Mouse (Mus musculus) urinary bladder, postnatal 4 days (tissue): ENCODE data around the gene Gnptab.
"Not testable (repeated sequence)": the region's sequence is repeated elsewhere in the genome, so short reads cannot be mapped to it uniquely, and the experiment has no call there.

ENCODE experiments used
- DNase-seq, 2 experiments: peaks; one replicate each; pipeline ENCODE4 v3.0.0; 2021 to 2022; ENCODE audit warnings: low spot score in 2 of 2

Gene Gnptab

DNA sequence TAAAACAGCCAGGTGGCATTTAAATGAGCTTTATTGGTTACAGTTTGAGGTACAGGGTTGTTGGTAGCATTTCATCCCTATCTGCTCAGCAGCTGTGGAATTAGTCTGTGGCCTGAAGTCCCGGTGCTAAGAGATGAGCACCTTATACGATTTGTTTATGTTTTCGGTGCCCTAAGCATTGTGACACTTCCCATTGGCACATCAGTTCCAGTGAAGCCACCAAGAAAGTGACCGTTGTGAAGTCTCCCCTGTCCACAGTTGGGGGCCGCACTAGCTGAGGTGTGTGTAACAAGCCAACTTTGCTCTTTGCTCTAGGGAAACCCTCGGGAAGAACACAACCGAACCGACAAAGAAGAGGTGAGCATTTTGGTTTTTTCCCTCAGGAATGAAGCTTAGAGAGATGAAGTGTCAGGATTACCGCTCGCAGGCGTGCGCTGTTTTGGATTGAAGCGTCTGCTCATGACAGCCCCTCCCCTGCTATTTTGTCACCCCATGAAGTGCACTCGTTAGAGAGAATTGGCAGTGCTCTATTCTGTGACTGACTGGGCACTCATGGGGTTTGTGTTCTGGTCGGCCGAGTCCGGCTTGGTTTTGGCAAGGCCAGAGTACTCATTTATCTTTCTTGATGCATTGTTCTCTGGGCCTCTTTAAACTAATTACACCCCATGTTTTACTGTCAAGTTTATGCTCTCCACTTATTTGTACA is 33.5 kb downstream of the Gnptab start:
- no peak for DNase-seq

DNA sequence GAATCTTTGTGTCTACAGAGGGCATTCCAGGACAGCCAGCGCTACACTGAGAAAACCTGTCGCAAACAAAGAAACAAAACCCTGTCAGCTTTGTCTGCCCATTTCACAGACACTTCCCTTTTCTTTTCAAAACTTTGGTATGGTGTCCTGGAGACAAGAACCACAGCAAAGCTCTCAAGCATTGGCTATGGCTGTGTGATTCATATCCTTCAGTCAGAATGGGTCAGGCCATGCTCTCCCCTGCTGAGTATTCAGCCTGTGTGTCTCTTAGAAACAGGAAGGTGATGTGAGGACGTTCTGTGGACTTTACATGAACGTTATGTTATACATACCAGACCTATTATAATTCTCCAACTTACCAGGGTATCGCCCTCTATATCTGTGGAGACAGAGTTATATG is 38.8 kb downstream of the Gnptab start:
- DNase-seq = no peak

DNA sequence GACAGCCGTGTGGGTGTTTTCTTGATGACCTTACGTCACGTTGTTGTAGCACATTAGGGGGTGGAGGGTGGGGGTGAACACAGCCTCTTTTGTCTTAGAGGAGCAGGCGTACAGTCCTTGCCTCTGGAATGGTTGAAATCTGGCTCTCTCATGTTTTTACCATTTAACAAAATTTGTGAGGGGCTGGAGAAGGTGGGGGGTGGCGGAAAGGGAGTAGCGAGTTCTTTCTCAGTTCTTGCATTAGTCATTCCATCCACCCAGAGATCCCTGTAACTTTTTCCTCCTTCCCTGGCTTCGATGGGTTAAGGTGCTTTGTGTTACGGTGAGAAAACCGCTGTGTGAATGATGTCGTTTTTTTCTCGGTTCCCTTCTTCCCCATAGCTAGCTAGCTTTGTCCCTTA is 41.2 kb downstream of the Gnptab start:
- no peak for DNase-seq

DNA sequence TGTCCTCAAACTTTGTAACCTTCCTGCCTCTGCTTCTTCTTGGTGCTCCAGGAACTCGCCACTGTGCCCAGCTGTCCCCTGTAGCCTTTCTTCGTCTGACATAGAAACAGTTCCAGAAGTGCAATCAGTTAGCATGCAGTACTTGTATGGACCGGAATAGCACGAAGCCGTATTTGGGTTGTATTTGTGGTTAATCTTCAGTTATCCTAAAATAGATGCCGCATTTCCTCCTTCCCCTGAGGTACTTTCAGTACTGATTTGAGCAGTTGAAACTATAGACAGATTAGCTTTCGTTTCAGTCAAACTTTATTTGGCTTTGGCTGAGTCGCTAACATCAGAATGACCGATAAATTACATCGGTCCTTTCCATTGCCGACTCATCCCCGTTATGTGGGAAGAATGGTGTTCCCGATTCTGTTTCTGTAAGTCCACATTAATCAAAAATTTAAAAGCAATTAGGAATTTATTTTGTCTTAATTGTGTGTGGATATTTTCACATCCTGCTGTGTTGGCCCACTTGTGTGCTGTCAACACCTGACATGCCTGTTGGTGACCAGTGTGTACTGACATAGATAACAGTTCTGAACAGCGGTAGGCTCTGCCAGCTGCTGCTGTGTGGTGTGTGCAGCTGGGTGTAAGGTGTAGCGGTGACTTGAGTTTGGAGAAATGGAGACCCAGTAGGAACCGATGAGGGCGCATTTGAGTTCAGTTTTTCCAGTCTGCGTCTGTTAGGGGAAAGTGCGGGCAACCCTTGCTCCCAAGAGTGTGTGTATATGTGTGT is 41.9 kb downstream of the Gnptab start:
- DNase-seq = no peak

DNA sequence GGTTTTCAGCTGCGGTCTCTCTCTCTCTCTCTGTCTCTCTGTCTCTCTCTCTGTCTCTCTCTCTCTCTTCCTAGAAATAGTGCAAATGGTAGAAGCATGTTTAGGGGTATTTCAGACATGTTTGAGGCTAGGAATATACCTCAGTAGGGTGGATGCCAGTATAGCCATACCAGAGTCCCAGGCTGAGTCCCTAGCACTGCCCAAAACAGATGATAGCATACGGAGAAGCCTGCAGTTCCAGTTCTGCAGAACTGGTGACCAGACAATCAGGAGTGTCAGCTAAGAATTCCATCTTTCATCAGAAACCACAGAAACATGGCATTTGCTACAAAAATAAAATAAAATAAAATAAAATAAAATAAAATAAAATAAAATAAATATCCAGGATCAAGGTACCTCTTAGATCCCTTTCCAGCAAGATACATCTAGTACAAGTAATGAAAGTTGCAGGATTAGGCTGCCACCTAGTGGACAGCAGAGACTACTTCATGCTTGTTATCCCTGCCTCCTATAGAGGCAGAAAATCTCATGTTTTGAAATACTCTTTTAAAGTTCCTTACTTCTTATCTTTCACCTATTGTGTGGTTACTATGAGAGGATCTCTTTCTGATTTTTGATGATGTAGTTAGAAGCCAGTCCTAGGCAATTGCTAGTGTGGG is 47.4 kb downstream of the Gnptab start:
- DNase-seq = no peak

DNA sequence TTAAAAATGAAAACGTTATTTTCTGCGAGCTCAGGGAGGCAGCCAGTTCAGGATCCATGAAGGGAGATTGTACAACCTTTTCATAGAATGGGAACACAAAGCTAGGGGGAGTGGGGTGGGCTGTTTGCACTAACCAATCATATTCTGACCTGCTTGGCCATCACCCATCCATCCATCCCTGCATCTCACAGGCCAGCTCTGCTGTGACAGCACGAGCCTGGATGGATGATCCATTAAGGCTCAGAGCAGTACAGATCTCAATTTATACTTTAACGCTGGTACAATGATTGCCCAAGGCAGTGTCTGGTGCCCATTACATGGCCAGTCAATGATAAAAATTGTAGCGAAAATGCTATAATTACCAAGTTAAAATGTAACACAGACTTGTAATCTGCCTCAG is 48.0 kb downstream of the Gnptab start:
- DNase-seq = no peak

DNA sequence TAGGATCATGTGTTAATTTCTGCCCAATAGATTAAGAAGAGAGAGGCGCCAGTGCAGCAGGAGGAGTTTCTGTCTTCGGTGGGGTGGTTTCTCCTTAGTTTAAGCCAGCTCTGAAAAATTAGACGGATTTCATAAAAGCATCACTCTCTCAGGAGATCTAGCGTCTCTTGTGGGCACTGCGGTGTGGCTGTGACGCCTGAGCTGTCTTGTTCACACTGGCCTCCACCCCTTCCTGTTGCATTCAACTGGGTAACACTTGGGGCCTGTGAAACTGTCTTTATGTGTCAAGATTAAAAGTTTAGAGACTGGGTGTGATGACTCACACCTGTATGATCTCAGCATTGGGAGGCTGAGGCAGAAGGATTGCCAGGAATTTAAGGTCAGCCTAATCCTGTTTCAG is 49.1 kb downstream of the Gnptab start:
- DNase-seq = no peak

DNA sequence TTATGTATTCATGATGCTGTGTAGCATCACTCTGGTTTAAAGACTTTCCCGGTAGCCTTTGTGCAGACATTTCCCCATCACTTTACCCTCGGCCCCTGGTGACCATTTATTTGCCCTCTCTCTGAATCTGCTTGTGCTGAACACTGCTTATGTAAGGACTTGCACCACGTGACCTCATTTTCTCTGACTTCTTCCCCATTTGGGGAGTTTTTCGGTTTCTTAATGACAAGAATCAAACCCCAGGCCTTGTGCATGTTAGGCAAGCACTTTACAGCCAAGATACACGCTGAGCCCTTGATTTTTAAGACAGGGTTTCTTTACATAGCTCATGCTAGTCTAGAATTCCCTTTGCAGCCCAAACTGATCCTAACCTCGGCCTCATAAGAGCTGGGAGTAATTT is 62.3 kb downstream of the Gnptab start:
- no peak for DNase-seq

DNA sequence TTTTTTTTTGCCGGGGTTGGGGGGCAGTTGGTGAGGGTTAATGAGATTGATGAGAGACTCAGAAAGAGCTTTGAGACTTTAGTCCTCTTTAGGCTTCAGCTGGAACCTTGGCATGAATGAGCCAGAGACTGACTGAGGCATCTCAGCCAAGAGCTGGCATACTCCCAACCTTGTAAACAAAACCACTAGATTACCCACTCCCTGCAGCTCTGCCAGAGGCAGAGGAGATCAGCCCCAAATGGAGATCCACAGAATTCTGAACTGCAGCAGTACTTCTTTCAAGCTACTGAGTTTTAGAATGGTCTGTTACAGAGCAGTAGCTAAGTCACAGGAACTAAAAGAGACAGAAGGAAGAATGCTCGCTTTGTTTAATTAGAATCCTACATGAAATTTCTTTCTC is 72.3 kb downstream of the Gnptab start:
- no peak for DNase-seq

DNA sequence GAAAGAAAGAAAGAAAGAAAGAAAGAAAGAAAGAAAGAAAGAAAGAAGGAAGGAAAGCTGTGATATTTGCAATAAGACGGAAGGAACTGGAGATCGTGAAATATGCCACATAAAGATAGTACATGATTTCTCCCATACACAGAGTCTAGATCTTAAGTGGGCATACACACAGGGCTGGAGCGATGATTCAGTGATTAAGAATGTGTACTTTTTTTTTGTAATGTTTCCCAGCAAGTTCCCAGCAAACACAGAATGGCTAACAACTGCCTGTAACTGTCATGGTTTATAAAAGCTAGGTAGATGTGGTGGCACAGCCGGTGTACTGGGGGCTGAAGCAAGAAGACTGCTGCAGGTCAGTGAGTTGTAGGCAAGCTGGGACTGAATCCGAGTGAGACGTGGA is 73.1 kb downstream of the Gnptab start:
- no peak for DNase-seq

DNA sequence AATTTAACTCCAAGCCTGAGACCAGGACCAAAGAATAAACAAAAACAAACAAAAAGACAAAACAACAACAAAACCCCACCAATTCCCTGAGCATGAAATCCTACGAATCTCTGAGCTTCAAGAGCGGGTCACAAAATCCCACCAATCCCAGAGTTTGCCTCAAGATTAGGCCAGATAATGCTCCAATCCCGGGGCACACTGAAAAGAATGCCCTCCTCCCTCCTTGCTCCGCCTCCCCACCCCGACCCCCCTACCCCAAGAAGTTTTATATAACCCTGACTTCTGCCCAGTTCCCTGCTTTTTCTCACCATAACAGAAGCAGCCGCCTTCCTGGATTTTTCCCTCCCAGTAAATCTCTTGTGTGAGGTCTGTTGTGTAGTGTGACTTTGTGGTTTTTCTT is 78.9 kb downstream of the Gnptab start:
- DNase-seq = no peak

DNA sequence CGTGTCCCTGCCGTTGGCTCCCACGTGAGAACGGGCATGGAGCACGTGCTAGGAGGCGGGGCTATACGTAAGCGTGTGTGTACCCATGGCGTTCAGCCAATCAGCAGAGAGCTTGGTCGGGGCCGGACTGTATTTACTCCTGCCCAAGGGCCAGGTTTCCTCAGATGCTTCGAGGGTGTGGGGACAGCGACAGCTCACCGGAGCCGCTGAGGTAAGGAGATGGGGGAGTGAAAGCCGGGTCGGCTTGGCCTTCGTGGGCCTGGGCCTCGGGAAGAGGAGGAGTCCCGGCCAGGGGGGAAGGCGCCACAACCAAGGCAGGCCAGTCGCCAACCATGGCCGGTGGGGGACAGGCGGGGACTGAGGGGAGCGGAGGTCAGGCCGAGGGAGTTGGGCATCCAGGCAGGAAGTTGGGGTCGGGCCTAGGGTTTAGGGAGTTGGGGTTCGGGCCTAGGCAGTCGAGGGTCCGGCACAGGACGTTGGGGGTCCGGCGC is 80.6 kb downstream of the Gnptab start, which contains the start of gene Sycp3:
Gene Sycp3 (plus strand): TSS at position 68 of the 491 bp plus-strand sequence.
- DNase-seq = no peak

DNA sequence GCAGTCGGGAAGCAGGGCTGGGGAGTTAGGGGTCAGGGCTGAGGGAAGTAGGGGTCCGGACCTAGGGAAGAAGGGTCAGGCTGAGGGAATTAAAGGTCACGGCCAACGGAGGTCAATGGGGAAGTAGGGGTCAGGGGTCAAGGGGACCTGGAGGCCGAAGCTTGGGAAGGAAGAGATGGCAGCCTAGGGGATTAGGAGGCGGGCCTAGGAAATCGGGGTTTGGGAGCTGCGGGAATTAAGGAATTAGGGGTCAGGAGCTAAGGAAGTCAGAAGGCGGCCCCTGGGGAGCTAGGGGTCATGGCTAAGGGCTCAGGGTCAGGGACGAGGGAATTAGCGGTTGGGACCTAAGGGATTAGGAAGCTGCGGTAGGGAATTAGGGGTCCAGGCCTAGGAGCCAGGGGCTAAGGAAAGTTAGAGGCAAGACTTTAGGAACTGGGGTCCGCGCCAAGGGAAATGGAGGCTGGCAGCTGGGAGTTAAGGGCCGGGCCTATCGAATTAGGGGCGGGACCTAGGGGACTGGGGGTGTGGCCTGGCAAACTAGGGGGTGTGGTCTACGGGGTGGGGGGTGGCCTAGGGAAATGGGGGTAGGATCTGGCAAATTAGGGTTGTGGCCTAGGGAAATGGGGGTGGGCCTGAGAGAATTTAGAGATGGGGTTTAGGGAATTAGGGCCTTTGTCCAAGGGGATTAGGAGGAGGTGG is 81.3 kb downstream of the Gnptab start:
- no peak for DNase-seq

DNA sequence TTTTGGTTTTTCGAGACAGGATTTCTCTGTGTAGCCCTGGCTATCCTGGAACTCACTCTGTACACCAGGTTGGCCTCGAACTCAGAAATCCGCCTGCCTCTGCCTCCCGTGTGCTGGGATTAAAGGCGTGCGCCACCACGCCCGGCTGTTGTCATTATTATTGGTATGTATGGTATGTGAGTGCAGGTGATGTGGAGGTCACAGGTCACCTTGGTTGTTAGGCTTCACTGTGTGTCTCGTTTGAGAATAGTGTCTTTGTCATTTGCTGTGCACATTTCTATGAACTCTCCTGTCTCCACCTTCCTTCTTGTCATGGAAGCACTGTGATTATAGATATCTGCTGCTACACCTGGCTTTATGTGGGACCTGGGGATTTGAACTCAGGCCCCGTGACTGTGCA is 103.9 kb downstream of the Gnptab start:
- not testable (repeated sequence) for DNase-seq

DNA sequence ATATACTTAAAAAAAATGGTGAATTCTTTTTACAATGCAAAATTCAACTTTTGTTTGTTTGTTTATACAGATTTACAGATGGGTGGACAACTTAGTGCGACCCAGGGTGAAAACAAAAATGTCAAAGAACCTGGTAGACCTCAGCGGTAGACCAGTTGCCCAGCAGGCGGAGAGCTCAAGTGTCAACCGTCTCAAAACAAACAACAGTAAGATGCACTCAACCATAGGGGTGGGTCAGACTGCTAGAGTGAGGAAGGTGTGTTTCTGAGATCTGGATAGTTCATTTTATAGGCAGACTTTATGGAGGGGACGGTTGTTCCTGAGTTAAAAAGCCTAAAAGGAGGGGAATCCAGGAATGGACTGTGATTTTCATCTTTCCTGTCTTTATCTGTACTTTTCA is 109.7 kb downstream of the Gnptab start:
- no peak for DNase-seq

DNA sequence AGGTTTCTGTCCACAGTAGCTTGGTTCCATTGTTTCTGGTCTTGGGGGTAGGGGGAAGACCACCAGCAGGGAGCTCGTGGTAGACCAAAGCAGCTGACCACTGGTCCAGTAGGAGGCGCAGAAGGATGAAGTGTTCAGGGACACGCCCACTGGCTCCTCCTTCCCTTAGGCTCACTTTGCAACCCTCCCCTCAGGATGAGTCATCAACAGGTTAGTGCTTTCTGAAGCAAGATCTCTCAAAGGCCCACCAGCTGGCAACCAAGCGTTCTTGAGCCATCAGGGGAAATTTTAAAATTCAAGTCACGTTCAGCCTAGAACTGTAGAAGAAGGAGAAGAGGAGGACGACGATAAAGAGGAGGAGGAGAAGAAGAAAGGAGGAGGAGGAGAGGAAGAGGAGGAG is 112.7 kb downstream of the Gnptab start:
- no peak for DNase-seq

DNA sequence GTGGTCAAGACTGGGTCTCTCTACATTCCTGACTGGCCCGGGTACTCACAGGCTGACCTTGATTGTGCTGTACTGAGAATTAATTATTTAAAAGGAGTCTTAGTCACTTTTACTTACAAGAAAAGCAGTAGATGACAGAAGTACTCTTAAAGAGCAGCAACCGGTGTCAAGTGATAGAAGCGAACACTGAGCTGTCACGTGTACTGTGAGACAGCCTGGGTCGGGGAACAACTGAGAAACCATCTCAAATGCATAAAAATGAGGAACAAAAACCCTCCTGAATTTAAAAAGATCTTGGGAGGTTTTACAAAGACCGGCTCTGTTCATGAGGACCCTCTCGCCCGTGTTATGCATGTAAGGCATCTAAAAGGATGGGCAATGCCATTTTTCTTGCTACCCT is 113.7 kb downstream of the Gnptab start:
- DNase-seq = no peak

DNA sequence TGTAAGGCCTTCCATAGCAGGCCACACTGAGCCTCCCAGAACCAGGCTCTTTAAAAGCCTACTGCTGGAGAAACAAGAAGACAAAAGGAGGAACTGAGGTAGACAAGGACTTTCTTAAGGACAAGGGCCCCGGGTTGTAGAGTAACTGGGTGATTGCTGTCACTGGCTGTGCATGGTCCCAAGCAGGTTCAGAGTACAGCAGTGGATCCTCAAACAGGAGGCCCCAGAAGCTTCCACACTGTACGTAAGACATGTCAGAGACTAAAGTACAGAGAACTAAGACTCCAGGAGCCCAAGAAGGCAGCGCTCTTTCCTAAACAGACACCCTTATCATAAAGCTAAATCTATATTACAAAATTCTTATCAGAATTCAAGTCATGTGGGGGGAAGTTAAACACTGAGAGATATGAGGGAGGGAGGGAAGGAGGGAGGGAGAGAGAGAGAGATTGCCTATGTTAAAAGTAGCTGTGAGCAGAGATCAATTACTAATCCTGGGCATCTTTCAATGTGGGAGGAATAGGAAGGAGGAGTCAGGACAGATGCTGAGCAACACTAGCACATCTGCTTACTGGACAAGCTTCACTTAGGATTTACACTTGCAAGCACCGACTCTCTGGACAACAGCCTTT is 116.1 kb downstream of the Gnptab start:
- DNase-seq = no peak
